Mouse (Mus musculus) ES-Bruce4 (cell line): ENCODE results near the gene Map3k20.

Experiments
- CTCF ChIP-seq: IDR thresholded peaks from one replicate; pipeline ENCODE4 v1.8.1; 2011; ENCODE audit warnings: low read depth, low read length
- EP300 ChIP-seq: IDR thresholded peaks from 2 replicates; pipeline ENCODE4 v1.6.1; 2011; ENCODE audit warnings: low read depth, low read length; ENCODE audit not compliant: insufficient read depth

DNA sequence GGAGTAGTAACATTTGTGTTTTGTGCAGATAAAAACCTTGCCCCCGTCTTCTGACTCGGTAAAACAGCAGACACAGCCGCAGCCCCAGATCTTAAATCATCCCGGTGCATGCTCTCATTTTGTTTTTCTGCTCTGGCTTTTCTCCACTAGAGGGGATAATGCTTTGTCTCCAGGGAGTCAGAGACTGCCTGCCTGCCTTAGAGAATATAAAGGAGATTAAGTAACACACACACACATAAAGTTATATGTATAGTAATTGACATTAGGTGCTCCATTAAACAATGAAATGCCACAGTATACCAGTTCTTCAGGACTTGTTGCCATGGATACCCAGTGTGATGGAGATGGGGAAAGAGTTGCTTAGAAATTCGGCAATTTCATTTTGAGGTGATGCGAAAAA is 41.1 kb downstream of the Map3k20 start:
- TF ChIP-seq EP300 (no peak), CTCF (no peak)
